Comparison of ENCODE assay signal across 8 mouse cellular contexts in the genomic region with DNA sequence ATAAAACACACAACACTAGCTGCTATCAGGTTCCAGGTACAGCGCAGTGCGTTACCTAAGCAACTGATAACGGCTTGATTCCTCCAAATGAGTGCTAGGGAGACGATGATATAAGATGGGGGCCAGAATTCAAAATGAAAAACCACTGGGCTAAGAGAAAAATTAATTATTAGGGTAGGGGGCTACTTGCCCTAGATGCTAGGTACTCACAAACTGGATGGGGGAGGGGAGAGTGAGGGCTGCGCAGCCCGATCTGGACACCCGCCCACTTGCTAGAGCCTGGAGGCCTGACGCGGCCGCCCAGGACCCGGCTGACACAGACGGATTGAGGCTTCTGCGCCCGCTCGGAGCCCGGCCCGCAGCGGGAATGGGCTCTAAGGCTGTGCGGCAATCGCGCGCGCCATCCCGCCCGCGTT. TPM values are rescaled to one million over a fixed set of nuclear protein-coding genes. Genes with fewer than 3 reads are reported as not detected.
DNase-seq lines count a peak whose midpoint lies in the region; ATAC-seq and TF ChIP-seq lines count a peak whose summit lies in the region.

No protein-coding gene starts in this region.

- peak; percentile 27; the same call in 1 of the 2 replicates for ATAC-seq in erythroid progenitor cell, adult 5-6 weeks (replicated peaks; ENCODE audit: low FRiP score, poor library complexity, severe bottlenecking)
- 0 out of 2 replicates have a peak, but pooled peaks have one; percentile 8 for ATAC-seq in limb, embryonic 11.5 days (ENCODE audit: insufficient number of reproducible peaks, low FRiP score, low TSS enrichment, low read depth)
- peak; percentile 50 for ATAC-seq in midbrain, postnatal 0 days (ENCODE audit: low FRiP score)

- H3K9ac ChIP-seq in limb, embryonic 11.5 days (ENCODE audit: low read length), result peak overlapping the region; percentile 82
- H3K9ac ChIP-seq in midbrain, postnatal 0 days (replicated peaks; ENCODE audit: low read length, poor library complexity, severe bottlenecking), result peak overlapping the region; percentile 98

- H3K4me3 ChIP-seq in limb, embryonic 11.5 days (ENCODE audit: low read depth, low read length), result peak overlapping the region; percentile 60
- peak overlapping the region; percentile 97 for H3K4me3 ChIP-seq in midbrain, postnatal 0 days (ENCODE audit: low read depth, low read length)

- H3K27me3 ChIP-seq in limb, embryonic 11.5 days (ENCODE audit: control insufficient read depth, insufficient read depth, low read length), result no peaks in the 10 kb centered on the region
- H3K27me3 ChIP-seq in midbrain, postnatal 0 days (ENCODE audit: insufficient read depth, low read length), result no peaks in the 10 kb centered on the region

- H3K4me2 ChIP-seq in limb, embryonic 11.5 days (ENCODE audit: low read depth, severe bottlenecking), result peak overlapping the region; percentile 84
- peak overlapping the region; percentile 92 for H3K4me2 ChIP-seq in midbrain, postnatal 0 days (ENCODE audit: low read depth, low read length, poor library complexity, severe bottlenecking)

- no peaks in the 10 kb centered on the region for H3K36me3 ChIP-seq in limb, embryonic 11.5 days (ENCODE audit: control insufficient read depth, insufficient read depth, low read length)
- 0 out of 2 replicates have a peak, but pooled peaks cover 2% of the 10 kb centered on the region for H3K36me3 ChIP-seq in midbrain, postnatal 0 days (ENCODE audit: insufficient read depth, low read length)

- no peak for TF ChIP-seq CTCF in midbrain, postnatal 0 days (IDR thresholded peaks at IDR 0.05)

- WGBS in limb, embryonic 11.5 days, result under 1% methylated on average over 26 of the region's 26 CpGs
- WGBS in midbrain, postnatal 0 days, result under 1% methylated on average over 25 of the region's 26 CpGs

- peak; percentile 60 for DNase-seq in gastrocnemius, postnatal 10 days
- no peak for DNase-seq in gastrocnemius, adult 18-20 months (ENCODE audit: low spot score)
- DNase-seq in thymus, postnatal 0 days (ENCODE audit: low spot score), result peak; percentile 45
- DNase-seq in thymus, adult 18-20 months, result no peak
- DNase-seq in limb, embryonic 11.5 days (ENCODE audit: low spot score), result peak; percentile 78
- peak; percentile 68 for DNase-seq in midbrain, postnatal 0 days (ENCODE audit: low spot score)
- DNase-seq in retina, postnatal 1 day, result no peak

- H3K9me3 ChIP-seq in limb, embryonic 11.5 days (ENCODE audit: control insufficient read depth, low read length), result no peaks in the 10 kb centered on the region
- no peaks in the 10 kb centered on the region for H3K9me3 ChIP-seq in midbrain, postnatal 0 days (ENCODE audit: low read length)

- peaks cover 25% of the 10 kb centered on the region for H3K4me1 ChIP-seq in limb, embryonic 11.5 days (ENCODE audit: control insufficient read depth, insufficient read depth, low read length)
- H3K4me1 ChIP-seq in midbrain, postnatal 0 days (ENCODE audit: insufficient read depth, low read length), result peaks cover 8% of the 10 kb centered on the region; the same call in 1 of the 2 replicates

- peak overlapping the region; percentile 96 for H3K27ac ChIP-seq in limb, embryonic 11.5 days (replicated peaks; ENCODE audit: low read depth, low read length)
- peak overlapping the region; percentile 98 for H3K27ac ChIP-seq in midbrain, postnatal 0 days (ENCODE audit: low read depth, low read length)

RNA-seq across cellular contexts. Expression of a gene that starts 0.6 kb away (rescaled TPM):
- 10 to 100 TPM; 10.6 to 11.0 TPM for total RNA-seq in gastrocnemius, postnatal 10 days (2021)
- total RNA-seq in gastrocnemius, adult 18-20 months (2021), result 1 to 10 TPM; 5.8 to 8.5 TPM
- polyA plus RNA-seq in thymus, postnatal 0 days (2015; fragmentation: Nextera tagmentation; extraction: Ambion mirVana), result 27.0 and 28.8 TPM in 2 replicates
- total RNA-seq in erythroid progenitor cell, adult 5-6 weeks (2015; ENCODE audit: low replicate concordance), result 11.9 and 43.6 TPM in 2 replicates
- total RNA-seq in erythroid progenitor cell, adult 5-6 weeks (2017; ENCODE audit: low replicate concordance), result 4.0 and 8.6 TPM in 2 replicates
- polyA plus RNA-seq in limb, embryonic 11.5 days (2014; fragmentation: Nextera tagmentation; extraction: Ambion mirVana), result 19.5 and 20.6 TPM in 2 replicates
- total RNA-seq in midbrain, postnatal 0 days (2014; rRNA removed), result 19.9 and 24.4 TPM in 2 replicates
- 10.9 and 11.5 TPM in 2 replicates for polyA plus RNA-seq in midbrain, postnatal 0 days (2015; fragmentation: Nextera tagmentation; extraction: Ambion mirVana)

RNA-seq across cellular contexts. Expression of a gene that starts 1.3 kb away (rescaled TPM):
- total RNA-seq in gastrocnemius, postnatal 10 days (2021), result 1 to 10 TPM; 5.1 to 7.0 TPM
- total RNA-seq in gastrocnemius, adult 18-20 months (2021), result 1 to 10 TPM; 3.9 to 4.0 TPM
- polyA plus RNA-seq in thymus, postnatal 0 days (2015; fragmentation: Nextera tagmentation; extraction: Ambion mirVana), result 13.9 and 15.5 TPM in 2 replicates
- 9.7 and 10.9 TPM in 2 replicates for total RNA-seq in erythroid progenitor cell, adult 5-6 weeks (2015; ENCODE audit: low replicate concordance)
- total RNA-seq in erythroid progenitor cell, adult 5-6 weeks (2017; ENCODE audit: low replicate concordance), result 8.6 and 9.5 TPM in 2 replicates
- polyA plus RNA-seq in limb, embryonic 11.5 days (2014; fragmentation: Nextera tagmentation; extraction: Ambion mirVana), result 11.0 and 11.2 TPM in 2 replicates
- 2.9 and 3.4 TPM in 2 replicates for total RNA-seq in midbrain, postnatal 0 days (2014; rRNA removed)
- 1.7 and 1.9 TPM in 2 replicates for polyA plus RNA-seq in midbrain, postnatal 0 days (2015; fragmentation: Nextera tagmentation; extraction: Ambion mirVana)

RNA-seq across cellular contexts. Expression of a gene that starts 35.2 kb away (rescaled TPM):
- 1 to 10 TPM; 7.4 to 8.7 TPM for total RNA-seq in gastrocnemius, postnatal 10 days (2021)
- 1 to 10 TPM; 7.1 to 9.7 TPM for total RNA-seq in gastrocnemius, adult 18-20 months (2021)
- 3.5 and 4.2 TPM in 2 replicates for polyA plus RNA-seq in thymus, postnatal 0 days (2015; fragmentation: Nextera tagmentation; extraction: Ambion mirVana)
- 1.7 TPM in 1 of 2 replicates, not detected in the other for total RNA-seq in erythroid progenitor cell, adult 5-6 weeks (2015; ENCODE audit: low replicate concordance)
- 3.2 and 3.3 TPM in 2 replicates for total RNA-seq in erythroid progenitor cell, adult 5-6 weeks (2017; ENCODE audit: low replicate concordance)
- 5.3 and 5.7 TPM in 2 replicates for polyA plus RNA-seq in limb, embryonic 11.5 days (2014; fragmentation: Nextera tagmentation; extraction: Ambion mirVana)
- total RNA-seq in midbrain, postnatal 0 days (2014; rRNA removed), result 10.2 and 13.6 TPM in 2 replicates
- 7.6 and 8.8 TPM in 2 replicates for polyA plus RNA-seq in midbrain, postnatal 0 days (2015; fragmentation: Nextera tagmentation; extraction: Ambion mirVana)

RNA-seq across cellular contexts. Expression of a gene that starts 44.1 kb away (rescaled TPM):
- 1 to 10 TPM; 1.8 to 2.1 TPM for total RNA-seq in gastrocnemius, postnatal 10 days (2021)
- under 1 TPM; 0.28 to 0.30 TPM for total RNA-seq in gastrocnemius, adult 18-20 months (2021)
- polyA plus RNA-seq in thymus, postnatal 0 days (2015; fragmentation: Nextera tagmentation; extraction: Ambion mirVana), result 0.21 and 0.38 TPM in 2 replicates
- not detected in 2 replicates for total RNA-seq in erythroid progenitor cell, adult 5-6 weeks (2015; ENCODE audit: low replicate concordance)
- 0.26 TPM in 1 of 2 replicates, not detected in the other for total RNA-seq in erythroid progenitor cell, adult 5-6 weeks (2017; ENCODE audit: low replicate concordance)
- 1.4 and 1.6 TPM in 2 replicates for polyA plus RNA-seq in limb, embryonic 11.5 days (2014; fragmentation: Nextera tagmentation; extraction: Ambion mirVana)
- 17.2 and 18.0 TPM in 2 replicates for total RNA-seq in midbrain, postnatal 0 days (2014; rRNA removed)
- 9.4 and 10.7 TPM in 2 replicates for polyA plus RNA-seq in midbrain, postnatal 0 days (2015; fragmentation: Nextera tagmentation; extraction: Ambion mirVana)

RNA-seq across cellular contexts. Expression of a gene that starts 48.5 kb away (rescaled TPM):
- total RNA-seq in gastrocnemius, postnatal 10 days (2021), result under 1 TPM; 0.34 to 0.38 TPM
- under 1 TPM in 1 of 2 experiments, not detected in 1; 0.19 TPM for total RNA-seq in gastrocnemius, adult 18-20 months (2021)
- 0.26 and 0.32 TPM in 2 replicates for polyA plus RNA-seq in thymus, postnatal 0 days (2015; fragmentation: Nextera tagmentation; extraction: Ambion mirVana)
- total RNA-seq in erythroid progenitor cell, adult 5-6 weeks (2015; ENCODE audit: low replicate concordance), result not detected in 2 replicates
- not detected in 2 replicates for total RNA-seq in erythroid progenitor cell, adult 5-6 weeks (2017; ENCODE audit: low replicate concordance)
- 3.5 and 3.8 TPM in 2 replicates for polyA plus RNA-seq in limb, embryonic 11.5 days (2014; fragmentation: Nextera tagmentation; extraction: Ambion mirVana)
- 0.27 and 0.94 TPM in 2 replicates for total RNA-seq in midbrain, postnatal 0 days (2014; rRNA removed)
- 1.5 and 2.0 TPM in 2 replicates for polyA plus RNA-seq in midbrain, postnatal 0 days (2015; fragmentation: Nextera tagmentation; extraction: Ambion mirVana)

Comparison
In these comparisons a context has a peak if more than half of its experiments do, and no peak if none do; other contexts are left out.
1. DNase-seq: peak in gastrocnemius, postnatal 10 days (single experiment), thymus, postnatal 0 days (single experiment), limb, embryonic 11.5 days (single experiment) and midbrain, postnatal 0 days (single experiment); none in gastrocnemius, adult 18-20 months (single experiment), thymus, adult 18-20 months (0 of 2) and retina, postnatal 1 day (single experiment).
2. Peak in every context shown above with its lines, with median percentiles within 50 percentile points of each other: ATAC-seq.